Mouse (Mus musculus): Measurements from ENCODE around the gene Lhx5.

GRCm38 (mm10) chr5:120438469-120438868 lies 7.0 kb downstream of the Lhx5 start:
- TF ChIP-seq CTCF (IDR thresholded peaks at IDR 0.05; ENCODE audit: low read depth, low read length) (no peak), GATA1 (IDR thresholded peaks at IDR 0.05; ENCODE audit: borderline replicate concordance, low read length) (no peak), TAL1 (conservative IDR thresholded peaks at IDR 0.05; ENCODE audit: low read depth, low read length) (no peak), POLR2AphosphoS5 (IDR thresholded peaks at IDR 0.05; ENCODE audit: insufficient replicate concordance, low read depth, low read length) (no peak), GATA2 (IDR thresholded peaks at IDR 0.05; ENCODE audit: borderline replicate concordance, low read depth, low read length) (no peak)
